Mouse (Mus musculus): ENCODE results near the gene Ppp1r35. TPM values are rescaled to one million over a fixed set of nuclear protein-coding genes. Genes with fewer than 3 reads are reported as not detected.

Ppp1r35 gene
- total RNA-seq (2015): 64.5 and 77.4 TPM in 2 replicates
- total RNA-seq (2017): 38.4 and 38.6 TPM in 2 replicates

DNA sequence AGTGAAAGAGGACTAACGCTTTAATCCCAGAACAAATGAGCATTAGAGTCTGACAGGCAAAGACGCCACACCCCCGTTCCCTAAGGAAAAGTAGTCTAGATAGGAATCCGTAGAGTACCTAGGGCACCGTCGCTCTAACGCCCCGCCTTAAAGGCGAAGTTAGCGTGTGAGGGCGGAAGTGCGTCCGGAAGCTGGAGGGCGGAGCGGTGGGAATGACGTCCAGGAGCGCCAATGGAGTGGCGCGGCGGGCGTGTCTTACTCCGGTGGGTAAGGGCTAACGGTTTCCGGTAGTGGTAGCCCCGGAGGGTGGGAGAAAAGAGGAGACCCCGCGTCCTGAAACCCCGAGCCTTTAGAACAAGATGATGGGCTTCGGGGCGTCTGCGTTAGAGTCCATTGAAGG, at the start of gene Ppp1r35:
TSS of gene Ppp1r35 (plus strand) at position 215 of the 400 bp plus-strand sequence.
- ATAC-seq (replicated peaks; ENCODE audit: poor library complexity): peak; percentile 93

- ATAC-seq (replicated peaks; ENCODE audit: poor library complexity): no peak
These were observed 44.9 kb upstream of the Ppp1r35 start for GRCm38 (mm10) chr5:137733638-137734288.

GRCm38 (mm10) chr5:137734289-137735061, 44.2 kb upstream of the Ppp1r35 start:
- 0 out of 2 replicates have a peak, but pooled peaks have one; percentile 21 for ATAC-seq (replicated peaks; ENCODE audit: poor library complexity)

DNA sequence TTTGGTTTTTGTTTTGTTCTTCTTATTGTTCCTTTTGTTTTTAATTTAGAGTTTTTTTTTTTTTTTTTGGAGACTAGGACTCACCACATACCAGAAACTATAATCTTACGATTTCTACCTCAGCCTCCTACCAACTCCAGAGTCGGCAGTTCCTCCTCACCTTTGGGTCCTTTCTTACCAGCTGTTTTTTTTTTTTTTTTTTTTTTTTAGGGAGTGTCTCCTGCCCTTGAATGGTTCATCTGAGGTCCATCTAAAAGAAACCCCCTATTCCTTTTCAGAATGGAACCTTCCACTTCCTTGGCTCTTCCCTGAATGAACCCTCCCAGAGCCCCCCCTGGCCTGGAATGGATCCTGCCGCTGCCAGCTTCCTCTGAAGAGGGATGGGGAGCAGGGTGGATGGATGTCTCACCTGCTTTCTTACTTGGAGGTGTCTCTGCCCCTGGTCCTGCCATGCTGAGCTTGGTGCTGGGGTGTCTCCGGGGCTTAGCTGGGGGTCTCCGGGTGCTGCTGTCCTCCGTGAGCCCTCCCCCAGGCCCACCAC, 41.2 kb upstream of the Ppp1r35 start:
- no peak for ATAC-seq (replicated peaks; ENCODE audit: poor library complexity)

- peak; percentile 27; the same call in 1 of the 2 replicates for ATAC-seq (replicated peaks; ENCODE audit: poor library complexity)
These were observed 40.1 kb upstream of the Ppp1r35 start for GRCm38 (mm10) chr5:137738516-137738915.

- ATAC-seq (replicated peaks; ENCODE audit: poor library complexity): no peak
These were observed 39.2 kb upstream of the Ppp1r35 start for GRCm38 (mm10) chr5:137739471-137739870.

- no peak for ATAC-seq (replicated peaks; ENCODE audit: poor library complexity)
These were observed 38.1 kb upstream of the Ppp1r35 start for GRCm38 (mm10) chr5:137740506-137740905.

- peak; percentile 58 for ATAC-seq (replicated peaks; ENCODE audit: poor library complexity)
These were observed 37.4 kb upstream of the Ppp1r35 start, which contains the start of gene Nyap1 for GRCm38 (mm10) chr5:137741023-137741931. Gene Nyap1 (minus strand): TSS chr5:137741607.

GRCm38 (mm10) chr5:137742048-137742447, 36.6 kb upstream of the Ppp1r35 start:
- ATAC-seq (replicated peaks; ENCODE audit: poor library complexity): no peak

GRCm38 (mm10) chr5:137742836-137743235, 35.8 kb upstream of the Ppp1r35 start:
- ATAC-seq (replicated peaks; ENCODE audit: poor library complexity): no peak

GRCm38 (mm10) chr5:137744197-137744596, 34.5 kb upstream of the Ppp1r35 start:
- ATAC-seq (replicated peaks; ENCODE audit: poor library complexity): no peak

- peak; percentile 64 for ATAC-seq (replicated peaks; ENCODE audit: poor library complexity)
These were observed 33.2 kb upstream of the Ppp1r35 start, which contains the start of gene Tsc22d4 for GRCm38 (mm10) chr5:137745214-137746171. Gene Tsc22d4 (plus strand): TSS chr5:137745730.

GRCm38 (mm10) chr5:137746282-137746850, 32.3 kb upstream of the Ppp1r35 start:
- peak; percentile 14 for ATAC-seq (replicated peaks; ENCODE audit: poor library complexity)

DNA sequence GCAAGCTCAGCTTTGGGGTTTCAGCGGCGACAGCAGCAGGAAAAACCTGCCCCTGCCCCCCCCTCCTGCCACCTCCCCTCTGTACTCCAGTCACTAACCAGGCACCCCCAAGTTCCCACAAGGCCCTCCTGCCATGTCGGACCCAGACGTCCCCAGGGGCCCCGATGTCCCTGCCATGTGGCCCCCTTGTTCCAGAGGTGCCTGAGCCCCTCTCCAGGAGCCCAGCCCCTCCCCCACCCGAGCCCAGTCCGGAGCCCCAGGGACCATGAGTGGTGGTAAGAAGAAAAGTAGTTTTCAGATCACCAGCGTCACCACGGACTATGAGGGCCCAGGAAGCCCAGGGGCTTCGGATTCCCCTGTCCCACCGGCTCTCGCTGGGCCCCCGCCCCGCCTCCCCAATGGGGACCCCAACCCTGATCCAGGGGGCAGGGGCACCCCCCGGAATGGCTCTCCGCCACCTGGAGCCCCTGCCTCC, 31.8 kb upstream of the Ppp1r35 start:
- ATAC-seq (replicated peaks; ENCODE audit: poor library complexity): no peak

DNA sequence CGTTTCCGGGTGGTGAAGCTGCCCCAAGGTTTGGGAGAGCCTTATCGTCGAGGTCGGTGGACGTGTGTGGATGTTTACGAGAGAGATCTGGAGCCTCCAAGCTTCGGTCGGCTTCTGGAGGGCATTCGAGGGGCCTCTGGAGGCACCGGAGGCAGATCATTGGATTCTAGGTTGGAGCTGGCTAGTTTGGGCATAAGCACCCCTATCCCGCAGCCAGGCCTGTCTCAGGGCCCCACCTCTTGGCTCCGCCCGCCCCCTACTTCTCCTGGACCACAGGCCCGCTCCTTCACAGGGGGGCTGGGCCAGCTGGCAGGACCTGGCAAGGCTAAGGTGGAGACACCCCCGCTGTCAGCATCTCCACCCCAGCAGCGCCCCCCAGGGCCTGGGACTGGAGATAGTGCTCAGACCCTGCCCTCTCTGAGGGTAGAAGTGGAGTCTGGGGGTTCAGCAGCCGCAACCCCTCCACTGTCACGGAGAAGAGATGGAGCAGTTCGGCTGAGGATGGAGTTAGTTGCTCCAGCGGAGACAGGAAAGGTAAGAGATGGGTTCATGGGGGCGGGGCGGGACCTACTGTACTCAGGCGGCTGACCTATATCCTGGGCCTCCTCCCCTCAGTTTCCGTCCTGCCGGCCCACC, 31.2 kb upstream of the Ppp1r35 start:
- ATAC-seq (replicated peaks; ENCODE audit: poor library complexity): peak; percentile 4; the same call in 1 of the 2 replicates

GRCm38 (mm10) chr5:137748130-137748770, 30.4 kb upstream of the Ppp1r35 start:
- ATAC-seq (replicated peaks; ENCODE audit: poor library complexity): peak; percentile 29

GRCm38 (mm10) chr5:137749196-137749836, 29.3 kb upstream of the Ppp1r35 start:
- peak; percentile 20 for ATAC-seq (replicated peaks; ENCODE audit: poor library complexity)

Measured in megakaryocyte progenitor cell, adult 5-6 weeks (primary cell).